Mouse (Mus musculus) embryo, embryonic 11.5 days (tissue): ENCODE measurements at regions not wholly inside any gene's neighbourhood (a gene's known extent, or its start where the extent isn't known, plus 50 kb on each side); places are given as distances from the start of the nearest gene placed in this dataset.

Source experiments
- DNase-seq: peaks from one replicate; pipeline ENCODE4 v3.0.0-alpha.2; 2012; ENCODE audit warnings: low read depth, low spot score

GRCm38 (mm10) chr12:104567622-104568021, 94.5 kb upstream of the Gsc start:
- no peak for DNase-seq

GRCm38 (mm10) chr12:104562961-104563360, 89.8 kb upstream of the Gsc start:
- DNase-seq, result no peak

DNA sequence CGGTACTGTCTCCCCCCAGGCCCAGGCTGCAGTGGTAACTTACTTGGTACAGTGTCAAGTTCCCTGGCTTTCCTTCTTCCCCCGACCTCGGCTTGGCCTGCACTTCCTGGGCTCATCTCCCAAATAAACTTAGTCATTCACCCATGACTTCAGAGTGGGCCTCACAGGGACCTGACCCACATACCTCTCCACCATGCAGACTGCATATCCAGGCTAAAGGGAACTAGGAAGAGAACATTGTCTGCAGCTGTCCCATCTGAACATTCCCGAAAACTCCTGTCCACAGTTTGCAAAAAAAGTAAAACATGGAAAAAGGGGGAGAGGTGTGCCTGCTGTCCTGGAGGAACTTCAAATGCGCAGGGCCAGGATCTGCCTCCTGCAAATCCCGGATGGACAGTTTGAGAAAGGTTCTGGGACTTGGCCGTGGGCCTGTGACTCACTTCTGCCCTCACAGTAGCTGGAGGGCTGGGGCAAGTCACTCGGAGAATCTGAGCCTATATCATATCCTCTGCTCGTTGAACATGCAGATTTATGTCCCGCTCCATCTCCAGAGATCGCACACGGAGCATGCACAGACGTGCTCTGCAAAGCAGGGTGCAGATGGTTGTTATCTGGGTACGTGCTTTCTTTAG, 87.9 kb upstream of the Gsc start:
- no peak for DNase-seq

DNA sequence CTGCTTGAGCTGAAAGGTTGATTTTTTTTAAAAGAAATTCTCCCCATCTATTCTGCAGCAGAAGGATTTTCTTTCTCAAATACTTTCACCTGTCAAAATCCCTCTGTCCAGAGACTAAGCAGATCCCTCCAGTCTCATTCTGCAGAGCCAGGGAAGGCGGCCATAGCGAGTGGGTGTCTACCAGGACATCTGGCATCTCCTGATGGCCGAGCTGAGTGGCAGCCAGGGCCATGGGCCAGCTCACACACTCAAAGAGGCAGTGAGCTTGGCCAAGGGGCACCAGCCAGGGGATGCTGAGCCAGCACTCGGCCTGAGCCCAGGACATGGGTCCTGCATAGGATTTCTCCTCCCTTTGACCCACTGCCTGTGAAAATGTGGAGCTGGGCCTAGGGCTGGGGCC, 84.6 kb upstream of the Gsc start:
- no peak for DNase-seq

GRCm38 (mm10) chr12:104557307-104557706, 84.2 kb upstream of the Gsc start:
- no peak for DNase-seq

DNA sequence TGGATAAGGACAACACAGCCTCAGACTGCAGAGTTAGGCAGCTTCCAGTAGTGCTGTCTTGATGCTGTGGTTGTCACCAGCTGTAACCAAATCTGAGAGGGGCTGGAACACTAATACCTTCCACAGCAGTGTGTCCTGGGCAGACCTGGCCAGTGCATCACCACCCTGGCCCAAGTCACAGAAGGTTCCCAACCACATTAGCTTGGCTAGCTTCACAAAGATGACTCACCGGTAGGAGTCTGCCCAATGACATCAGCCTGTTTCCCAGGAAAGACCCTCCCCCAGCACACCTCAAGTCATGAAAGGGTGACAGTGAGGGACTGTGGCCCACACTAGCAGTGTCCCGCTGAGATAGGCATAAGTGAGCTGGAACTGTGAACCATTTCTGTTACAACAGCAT, 75.5 kb upstream of the Gsc start:
- no peak for DNase-seq

DNA sequence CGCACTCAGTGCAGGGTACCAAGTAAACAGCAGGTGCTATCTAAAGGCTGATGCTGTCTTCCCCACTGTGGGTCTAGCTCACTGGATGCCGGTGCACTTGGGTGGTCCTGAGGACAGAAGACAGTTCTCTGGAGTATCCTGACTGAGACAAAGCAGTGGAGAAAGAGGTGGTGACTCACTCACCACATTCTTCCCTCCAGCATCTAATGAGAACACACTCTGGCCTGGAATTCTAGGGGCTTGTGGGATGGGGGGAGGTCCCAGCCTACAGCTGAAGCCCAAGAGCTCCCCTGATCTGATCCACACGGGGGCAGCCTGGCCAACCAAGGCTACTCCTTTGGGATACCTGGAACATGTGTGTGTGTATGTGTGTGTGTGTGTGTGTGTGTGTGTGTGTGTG, 74.4 kb upstream of the Gsc start:
- no peak for DNase-seq

GRCm38 (mm10) chr12:104545993-104546769, 73.1 kb upstream of the Gsc start:
- no peak for DNase-seq

DNA sequence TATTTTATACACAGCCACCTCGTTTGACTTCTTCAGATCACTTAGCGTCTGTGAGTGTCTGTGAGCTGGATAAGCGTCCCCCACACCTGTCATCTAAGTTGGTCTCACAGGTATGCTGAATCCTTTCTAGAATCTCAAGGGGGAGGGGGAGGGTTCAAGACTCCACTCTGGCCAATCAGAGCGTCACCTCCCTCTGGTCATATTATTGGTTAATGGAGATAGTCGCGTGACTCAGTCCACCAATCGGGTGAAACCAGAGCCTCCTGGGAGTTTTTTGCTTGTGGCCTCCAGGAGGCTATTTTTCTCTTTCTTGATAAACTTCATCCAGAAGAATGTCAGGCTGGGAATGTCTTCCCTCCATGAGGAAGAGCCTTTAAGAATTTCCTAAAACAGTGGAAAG, 66.8 kb upstream of the Gsc start:
- DNase-seq, result no peak

DNA sequence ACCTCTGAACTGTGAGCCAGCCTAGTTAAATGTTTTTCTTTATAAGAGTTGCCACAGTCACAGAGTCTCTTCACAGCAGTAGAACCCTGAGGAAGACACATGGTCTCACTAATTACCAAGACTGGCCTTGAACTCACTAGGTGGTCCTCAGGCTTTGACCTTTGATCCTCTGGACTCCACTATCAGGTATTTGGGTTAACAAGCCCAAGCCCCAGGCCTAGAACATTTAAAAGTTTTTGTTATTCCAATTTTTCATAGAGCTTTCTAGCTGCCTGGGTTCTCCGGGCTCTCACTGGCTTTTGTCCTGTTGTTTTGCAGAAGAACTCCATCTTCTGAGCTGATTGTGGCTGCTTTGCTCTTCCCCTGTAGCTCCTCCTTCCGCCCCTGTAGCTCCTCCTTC, 65.3 kb upstream of the Gsc start:
- no peak for DNase-seq

- no peak for DNase-seq
Measured at GRCm38 (mm10) chr12:104531512-104532447, 58.6 kb upstream of the Gsc start.

DNA sequence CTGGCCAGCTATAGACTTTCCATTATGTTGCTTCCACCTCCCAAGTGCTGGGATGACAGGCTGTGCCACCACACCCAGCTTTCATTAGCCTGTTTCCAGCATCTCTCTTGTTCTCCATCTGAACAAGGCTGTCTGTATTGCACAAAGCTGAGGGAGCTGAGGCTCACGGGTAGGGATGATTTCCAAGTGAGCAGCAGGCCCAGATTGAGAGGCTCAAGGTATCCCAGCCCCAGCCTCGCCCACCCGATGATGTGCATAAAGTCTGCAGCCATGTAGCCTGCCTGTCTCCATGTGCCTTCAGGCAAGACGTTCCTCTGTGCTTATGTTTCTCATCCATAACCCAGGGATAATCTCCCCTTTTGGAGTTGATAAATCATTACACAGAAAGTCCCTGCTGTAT, 57.5 kb upstream of the Gsc start:
- no peak for DNase-seq
